Mouse (Mus musculus) liver (tissue): Measurements from ENCODE around the gene Fam107b.
"Not testable (repeated sequence)": the region's sequence is repeated elsewhere in the genome, so short reads cannot be mapped to it uniquely, and the experiment has no call there.

ENCODE experiments used
- DNase-seq: peaks from one replicate; pipeline ENCODE4 v3.0.0-alpha.2; 2020; ENCODE audit warnings: mixed read lengths

The Fam107b gene

GRCm38 (mm10) chr2:3659300-3659910 lies 89.1 kb downstream of the Fam107b start:
- DNase-seq: no peak

- peak; percentile 14 for DNase-seq
Observed at GRCm38 (mm10) chr2:3664086-3664485, 93.8 kb downstream of the Fam107b start.

- peak; percentile 57 for DNase-seq
Observed at GRCm38 (mm10) chr2:3668682-3669081, 98.4 kb downstream of the Fam107b start.

- DNase-seq: no peak
Observed at GRCm38 (mm10) chr2:3669646-3670045, 99.4 kb downstream of the Fam107b start.

- no peak for DNase-seq
Observed at GRCm38 (mm10) chr2:3672654-3673367, 102.5 kb downstream of the Fam107b start.

GRCm38 (mm10) chr2:3675481-3675880 lies 105.2 kb downstream of the Fam107b start:
- no peak for DNase-seq

GRCm38 (mm10) chr2:3682699-3683098 lies 112.4 kb downstream of the Fam107b start:
- no peak for DNase-seq

- no peak for DNase-seq
Observed at GRCm38 (mm10) chr2:3683343-3683742, 113.1 kb downstream of the Fam107b start.

- no peak for DNase-seq
Observed at GRCm38 (mm10) chr2:3683751-3684229, 113.5 kb downstream of the Fam107b start.

- DNase-seq: no peak
Observed at GRCm38 (mm10) chr2:3690221-3690620, 119.9 kb downstream of the Fam107b start.

- no peak for DNase-seq
Observed at GRCm38 (mm10) chr2:3692833-3693232, 122.5 kb downstream of the Fam107b start.

GRCm38 (mm10) chr2:3695900-3696299 lies 125.6 kb downstream of the Fam107b start:
- no peak for DNase-seq

- DNase-seq: no peak
Observed at GRCm38 (mm10) chr2:3700368-3700767, 130.1 kb downstream of the Fam107b start.

- DNase-seq: no peak
Observed at GRCm38 (mm10) chr2:3702640-3703190, 132.4 kb downstream of the Fam107b start.

GRCm38 (mm10) chr2:3703806-3704205 lies 133.5 kb downstream of the Fam107b start:
- no peak for DNase-seq

- DNase-seq: no peak
Observed at GRCm38 (mm10) chr2:3704311-3705162, 134.2 kb downstream of the Fam107b start.

GRCm38 (mm10) chr2:3705283-3705682 lies 135.0 kb downstream of the Fam107b start:
- DNase-seq: not testable (repeated sequence)

- DNase-seq: no peak
Observed at GRCm38 (mm10) chr2:3707236-3707635, 136.9 kb downstream of the Fam107b start.

- no peak for DNase-seq
Observed at GRCm38 (mm10) chr2:3708621-3709020, 138.3 kb downstream of the Fam107b start.

- DNase-seq: peak; percentile 18
Observed at GRCm38 (mm10) chr2:3709882-3710281, 139.6 kb downstream of the Fam107b start.

- DNase-seq: no peak
Observed at GRCm38 (mm10) chr2:3710521-3710920, 140.2 kb downstream of the Fam107b start.

- no peak for DNase-seq
Observed at GRCm38 (mm10) chr2:3712369-3713042, 142.2 kb downstream of the Fam107b start.
